Mouse (Mus musculus): ENCODE measurements around the gene Chd5.
A peak's percentile ranks its signal among the peaks of the same experiment; 100 is the strongest.

Chd5 gene

DNA sequence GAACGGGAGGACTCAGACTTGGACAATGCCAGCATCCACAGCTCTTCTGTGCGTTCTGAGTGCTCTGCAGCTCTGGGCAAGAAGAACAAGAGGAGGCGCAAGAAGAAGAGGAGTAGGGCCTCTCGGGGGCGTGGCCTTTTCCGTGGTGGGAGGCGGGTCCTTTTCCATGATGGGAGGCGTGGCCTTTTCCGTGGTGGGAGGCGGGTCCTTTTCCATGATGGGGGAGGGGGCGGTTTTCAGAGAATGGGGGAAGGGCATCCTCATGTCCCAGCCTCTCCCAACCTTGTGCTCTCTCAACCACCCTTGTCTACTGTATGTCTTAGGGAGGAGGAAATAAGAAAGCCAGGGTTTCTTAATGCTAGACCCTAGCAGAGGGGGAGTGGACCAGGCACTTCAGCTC is 21.2 kb downstream of the Chd5 start:
- no peak for DNase-seq

DNA sequence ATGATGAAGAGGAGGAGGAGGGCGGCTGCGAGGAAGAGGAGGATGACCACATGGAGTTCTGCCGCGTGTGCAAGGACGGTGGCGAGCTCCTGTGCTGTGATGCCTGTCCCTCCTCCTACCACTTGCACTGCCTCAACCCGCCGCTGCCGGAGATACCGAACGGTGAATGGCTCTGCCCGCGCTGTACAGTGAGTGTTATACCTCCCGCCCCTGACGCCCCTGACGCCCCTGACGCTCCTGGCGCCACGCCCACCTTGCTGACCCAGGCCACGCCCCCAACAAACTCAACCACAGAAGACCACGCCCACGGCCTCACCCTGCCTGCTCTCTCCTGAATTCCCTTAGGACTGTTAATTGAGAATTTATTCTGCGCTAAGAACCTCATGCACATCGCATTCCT is 22.4 kb downstream of the Chd5 start:
- DNase-seq, result peak; percentile 86

DNA sequence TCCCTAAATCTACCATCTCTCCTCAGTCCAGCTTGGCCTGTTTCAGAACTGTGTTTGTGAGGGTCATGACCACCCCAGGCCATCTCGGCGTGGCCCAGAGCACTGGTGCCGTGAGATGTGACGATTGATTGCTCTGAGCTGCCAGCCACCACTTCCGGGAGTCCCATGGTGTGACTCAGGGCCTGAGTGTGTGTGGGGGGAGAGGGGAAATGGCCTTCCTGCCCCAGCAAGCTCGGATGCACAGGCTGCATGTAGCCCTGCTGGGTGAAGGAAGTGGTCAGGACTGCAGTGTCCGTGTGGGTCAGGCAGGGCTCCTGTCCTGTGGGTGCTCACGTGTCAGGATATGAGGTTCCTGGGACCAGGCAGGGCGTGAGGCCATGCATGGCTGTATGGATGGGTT is 23.7 kb downstream of the Chd5 start:
- no peak for DNase-seq

DNA sequence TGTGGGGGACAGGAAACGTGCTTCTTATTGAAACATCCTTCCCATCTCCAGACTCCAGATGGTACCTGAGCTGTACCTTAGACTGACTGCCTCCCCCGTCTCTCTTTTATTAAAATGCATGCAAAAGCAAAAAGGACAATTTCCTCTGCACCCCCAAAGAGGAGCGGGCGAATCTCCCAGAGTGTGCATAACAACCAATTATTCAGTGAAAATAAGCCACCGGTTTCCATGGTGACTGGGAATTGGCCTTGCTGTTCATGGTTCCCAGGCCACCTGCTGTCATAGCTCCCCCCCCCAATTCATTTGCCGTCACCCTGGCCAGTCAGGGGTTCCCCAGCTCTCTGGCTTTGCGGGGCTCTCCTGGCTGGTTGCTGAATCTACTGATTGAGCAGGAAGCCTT is 26.8 kb downstream of the Chd5 start:
- DNase-seq, result no peak

DNA sequence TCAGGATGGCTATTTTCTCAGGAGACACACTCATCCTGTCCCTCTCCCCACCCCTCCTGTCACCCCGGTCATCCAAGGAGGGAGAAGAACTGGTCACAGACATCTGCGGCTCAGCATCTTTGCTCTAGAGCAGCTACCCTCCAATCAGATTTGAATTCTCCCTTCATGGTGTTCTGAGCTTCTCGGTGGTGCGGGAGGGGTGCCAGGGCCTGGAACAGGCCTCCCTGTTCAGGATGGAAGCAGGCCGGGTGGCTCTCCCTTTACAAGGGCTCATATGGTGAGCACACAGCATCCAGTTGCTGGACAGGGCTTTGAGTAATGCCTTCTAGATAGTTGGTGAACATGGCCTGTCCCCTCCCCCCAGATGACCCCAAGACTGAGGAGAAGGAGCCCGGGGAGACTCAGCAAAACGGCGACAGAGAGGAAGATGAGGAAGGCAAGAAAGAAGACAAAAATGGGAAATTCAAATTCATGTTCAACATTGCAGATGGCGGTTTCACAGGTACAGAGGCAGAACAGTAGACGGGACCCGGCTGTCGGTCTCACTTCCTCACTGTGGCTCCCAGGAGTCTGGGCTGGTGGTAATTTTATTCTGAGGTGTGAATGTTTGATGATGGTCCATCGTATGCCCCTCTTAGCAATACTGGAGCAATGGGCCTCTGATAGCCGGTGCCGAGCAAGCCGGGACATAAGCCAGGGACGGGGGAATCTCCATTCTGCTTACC is 44.2 kb downstream of the Chd5 start:
- no peak for DNase-seq

DNA sequence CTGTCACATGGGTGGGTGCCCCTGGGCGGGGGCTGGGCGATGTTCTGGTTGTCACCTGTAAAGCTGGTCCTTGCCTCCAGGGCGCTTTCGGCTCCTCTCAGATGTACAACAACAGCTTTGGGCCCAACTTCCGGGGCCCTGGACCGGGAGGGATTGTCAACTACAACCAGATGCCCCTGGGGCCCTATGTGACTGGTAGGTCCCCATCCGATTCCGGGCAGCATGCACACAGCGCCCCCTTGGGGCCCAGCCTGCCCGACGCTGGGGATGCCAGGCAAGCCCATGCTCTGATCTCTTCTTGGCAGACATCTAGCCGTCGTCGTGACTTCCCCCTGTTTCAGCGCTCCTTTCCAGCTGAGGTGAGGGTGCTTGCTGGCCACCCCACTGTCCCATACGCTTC is 47.2 kb downstream of the Chd5 start:
- peak; percentile 19 for DNase-seq

DNA sequence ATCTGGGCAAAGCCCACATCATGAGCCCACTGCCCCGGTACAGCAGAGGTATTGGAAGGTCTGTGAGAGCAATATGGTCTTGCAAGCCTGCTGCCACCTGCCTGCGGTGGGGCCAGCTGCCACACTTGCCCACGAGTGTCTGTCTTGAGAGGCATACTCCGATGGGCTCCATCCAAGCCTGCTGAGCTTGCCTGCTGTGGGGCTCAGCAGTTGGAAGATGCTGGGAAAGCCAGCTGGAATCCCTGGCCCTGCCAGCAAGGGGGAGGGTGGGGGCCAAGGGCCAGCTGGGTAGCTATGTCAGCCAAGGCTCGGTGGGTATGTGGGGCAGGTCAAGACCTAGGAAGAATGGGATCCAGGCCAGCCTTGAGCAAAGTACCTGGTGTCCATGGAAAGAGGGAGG is 53.7 kb downstream of the Chd5 start:
- DNase-seq, result no peak

DNA sequence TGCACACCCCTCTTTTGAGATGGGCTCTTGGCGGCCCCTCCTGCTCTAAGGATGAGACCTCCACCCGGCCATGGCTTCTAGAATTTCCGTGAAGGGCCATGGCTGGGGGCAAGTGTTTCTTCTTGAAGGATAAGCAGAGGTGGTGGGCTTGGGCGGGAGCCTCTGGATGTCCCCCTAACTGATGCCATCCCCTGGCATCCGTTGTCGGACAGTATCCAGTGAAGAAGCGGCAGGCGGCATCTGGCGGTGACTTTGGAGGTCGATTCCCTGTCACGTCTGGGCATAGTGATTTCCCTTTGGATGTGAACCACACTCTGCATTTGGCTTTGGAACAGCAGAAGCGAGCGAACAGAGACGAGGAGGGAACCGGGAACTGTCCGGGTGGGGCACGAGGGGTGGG is 54.2 kb downstream of the Chd5 start:
- no peak for DNase-seq

DNA sequence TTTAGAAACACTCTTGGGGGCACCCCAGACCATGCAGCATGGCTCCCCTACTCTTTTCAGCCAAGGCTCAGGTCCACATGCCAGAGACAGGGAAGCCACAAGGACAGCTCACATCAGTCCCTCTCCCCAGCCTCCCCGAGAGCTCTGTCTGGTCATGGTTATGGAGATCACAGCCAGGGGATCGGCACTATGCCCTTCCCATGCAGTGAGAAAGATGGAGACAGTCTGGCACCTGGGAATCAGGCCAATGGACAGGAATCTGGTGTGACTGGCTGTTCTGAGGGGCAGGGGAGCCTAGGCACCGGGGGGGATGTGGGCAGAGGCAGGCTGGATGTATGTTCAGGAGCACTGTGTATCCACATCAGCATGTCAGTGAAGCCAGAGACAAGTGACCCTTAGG is 60.5 kb downstream of the Chd5 start:
- no peak for DNase-seq

DNA sequence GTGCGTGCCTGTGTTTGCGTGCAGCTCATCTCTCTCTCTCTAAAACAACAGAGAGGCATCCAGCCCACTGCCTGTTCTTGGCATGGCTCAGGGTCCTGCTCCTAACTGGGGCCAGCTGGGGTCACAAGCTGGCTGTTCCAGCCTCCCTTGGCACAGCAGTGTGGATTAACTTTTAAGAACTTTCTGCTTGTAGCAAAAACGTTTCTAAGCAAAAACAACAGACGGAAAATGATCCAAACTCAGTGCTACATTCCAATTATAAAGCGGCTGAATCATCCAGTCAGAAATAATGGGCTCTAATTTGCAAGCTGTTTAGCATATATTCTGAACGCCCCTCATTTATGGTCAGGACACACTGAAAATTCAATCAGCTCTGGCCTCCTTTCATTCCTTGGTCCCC is 66.7 kb downstream of the Chd5 start:
- DNase-seq, result no peak

DNA sequence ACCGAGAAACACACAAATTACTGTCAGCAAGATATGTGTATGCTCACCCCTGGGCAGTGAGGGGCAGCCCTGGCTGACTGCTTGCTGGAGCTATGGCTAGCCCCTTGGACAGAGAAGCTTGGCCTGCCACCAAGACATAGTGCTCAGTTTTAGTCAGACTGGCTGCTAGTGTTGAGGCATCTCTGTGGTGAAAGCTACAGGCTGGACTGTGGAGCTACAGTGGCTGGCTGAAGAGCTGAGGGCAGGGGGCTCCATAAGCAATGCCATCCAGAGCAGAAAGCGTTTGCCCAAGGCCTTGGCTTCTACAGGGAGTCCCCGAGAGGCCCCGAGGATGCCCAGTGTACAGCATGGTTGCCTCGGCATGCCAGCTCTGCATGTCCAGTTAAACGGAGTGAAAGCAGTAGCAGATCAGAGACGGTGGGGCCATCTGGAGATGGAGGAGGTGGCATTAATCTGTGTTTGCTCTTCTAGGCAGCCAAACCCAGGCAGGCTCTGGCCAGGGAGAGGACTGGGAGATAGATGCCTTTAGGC is 67.3 kb downstream of the Chd5 start:
- DNase-seq, result no peak

DNA sequence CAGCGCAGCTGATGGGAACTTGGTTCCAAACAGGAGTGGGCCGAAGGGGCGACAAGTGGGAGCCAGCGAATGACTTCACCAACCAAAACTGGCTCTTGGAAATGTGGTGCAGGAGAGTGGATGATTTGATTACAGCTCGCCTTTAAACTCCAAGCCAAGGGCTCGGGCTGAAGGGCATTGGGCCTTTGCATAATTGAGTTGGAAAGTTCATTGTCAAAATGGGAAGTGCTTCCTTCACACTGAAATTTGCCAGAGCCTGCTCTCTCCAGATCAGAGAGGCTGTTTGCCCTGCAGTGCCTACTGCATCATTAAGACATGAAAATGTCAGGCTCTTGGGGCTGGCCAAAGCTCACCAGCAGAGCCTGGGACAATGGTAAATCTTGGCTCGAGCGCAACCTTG is 68.1 kb downstream of the Chd5 start:
- DNase-seq, result no peak

DNA sequence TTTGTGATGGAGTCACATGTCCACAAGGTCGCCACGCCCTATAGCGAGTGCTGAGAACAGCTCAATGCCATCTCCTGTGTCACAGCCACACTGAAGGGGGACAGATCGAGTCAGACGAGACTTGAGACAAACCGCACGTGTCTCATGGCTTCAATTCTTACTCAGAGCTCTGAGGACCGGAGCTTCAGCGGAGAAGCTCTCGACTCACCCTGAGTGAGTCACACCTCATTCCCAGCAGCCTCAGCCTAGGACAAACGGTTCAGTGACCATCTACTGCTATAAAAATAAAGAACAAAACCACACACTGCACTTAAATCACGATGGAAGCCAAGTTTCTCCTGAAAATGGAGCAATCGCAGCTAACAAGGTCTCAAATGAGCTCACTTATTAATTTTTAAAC is 72.5 kb downstream of the Chd5 start:
- no peak for DNase-seq

DNA sequence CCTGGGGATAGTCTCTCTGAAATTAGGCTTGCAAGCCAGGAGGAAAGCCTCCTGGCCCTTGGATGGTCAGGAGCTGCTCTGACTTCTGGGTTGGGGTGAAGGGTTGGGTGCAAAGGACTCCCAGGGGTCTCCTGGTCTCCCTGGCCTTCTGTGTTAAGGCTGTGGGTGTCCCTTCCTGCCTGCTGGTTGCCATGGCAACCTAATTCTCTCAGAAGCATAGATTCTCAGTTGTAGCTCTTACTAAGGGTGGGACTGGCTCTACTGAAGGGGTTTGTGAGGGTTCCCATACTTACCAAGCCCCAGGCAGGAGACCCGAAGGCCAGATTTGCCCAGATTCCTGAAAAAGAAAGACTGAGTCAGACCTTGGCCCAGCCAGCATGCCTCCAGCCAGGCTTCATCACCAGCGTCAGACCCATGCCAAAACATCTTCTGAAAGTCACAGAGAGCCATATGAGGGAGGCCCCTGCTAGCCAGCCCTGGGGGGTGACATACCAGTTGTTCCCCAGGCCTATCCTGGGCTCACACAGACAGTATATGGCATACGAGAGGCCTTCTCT is 74.2 kb downstream of the Chd5 start:
- no peak for DNase-seq

DNA sequence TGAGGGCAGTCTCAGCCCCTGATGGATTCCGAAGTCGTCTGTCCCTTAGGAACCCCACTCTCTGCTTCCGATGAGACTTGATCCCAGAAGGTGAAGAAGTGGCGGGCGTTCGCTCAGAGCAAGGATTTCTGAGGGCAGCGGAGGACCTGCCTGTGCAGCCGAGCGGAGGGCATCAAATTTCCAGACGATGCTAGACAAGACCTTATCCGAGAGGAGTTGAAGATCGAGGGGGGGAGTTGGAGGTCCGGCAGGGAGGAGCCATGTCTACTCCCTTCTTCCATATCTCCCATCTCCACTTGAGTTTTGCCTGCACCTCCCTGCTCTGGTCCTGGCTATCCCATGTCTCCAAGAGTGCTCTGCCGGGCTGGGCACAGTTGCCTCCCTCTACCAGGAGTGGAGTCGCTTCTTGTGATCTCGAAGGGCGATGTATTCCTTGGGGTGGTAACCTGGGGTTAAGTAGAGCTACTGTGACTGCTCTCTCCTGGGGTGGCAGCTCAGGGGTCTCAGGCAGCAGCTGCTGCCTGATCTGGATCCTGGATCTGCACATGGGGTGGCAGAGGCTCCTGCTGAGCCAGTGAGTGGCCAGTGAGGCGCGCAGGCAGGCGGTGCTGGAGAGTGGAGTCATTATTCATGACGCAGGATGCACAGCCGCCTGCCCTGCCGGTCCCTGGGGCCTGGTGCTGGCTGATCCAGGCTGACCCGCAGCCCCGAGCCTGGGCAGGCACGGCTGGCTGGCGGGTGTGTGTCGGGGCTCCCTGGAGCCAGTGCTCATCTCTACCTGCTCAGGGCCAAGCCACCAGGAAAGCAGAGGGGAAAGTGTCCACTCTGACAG is 80.0 kb downstream of the Chd5 start:
- peak; percentile 26 for DNase-seq

DNA sequence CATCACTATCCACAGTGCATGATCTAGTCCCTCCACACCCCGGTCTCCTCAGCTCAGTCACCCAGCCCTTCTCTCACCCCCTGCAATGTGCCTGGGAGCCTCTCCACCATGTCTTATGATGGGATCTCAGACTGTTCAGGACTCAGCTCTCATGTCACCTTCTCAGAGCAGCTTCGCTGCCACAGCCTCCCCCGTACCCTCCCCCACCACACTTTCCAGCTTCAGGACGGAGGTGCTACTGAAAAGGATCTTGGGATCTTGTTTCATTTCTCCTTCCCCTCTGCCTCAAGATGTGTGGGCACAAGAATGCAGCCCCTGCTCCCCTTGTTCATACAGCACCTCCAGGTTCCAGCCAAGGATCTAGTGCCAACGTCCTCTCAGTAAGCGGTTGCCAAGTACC is 85.1 kb downstream of the Chd5 start:
- no peak for DNase-seq

DNA sequence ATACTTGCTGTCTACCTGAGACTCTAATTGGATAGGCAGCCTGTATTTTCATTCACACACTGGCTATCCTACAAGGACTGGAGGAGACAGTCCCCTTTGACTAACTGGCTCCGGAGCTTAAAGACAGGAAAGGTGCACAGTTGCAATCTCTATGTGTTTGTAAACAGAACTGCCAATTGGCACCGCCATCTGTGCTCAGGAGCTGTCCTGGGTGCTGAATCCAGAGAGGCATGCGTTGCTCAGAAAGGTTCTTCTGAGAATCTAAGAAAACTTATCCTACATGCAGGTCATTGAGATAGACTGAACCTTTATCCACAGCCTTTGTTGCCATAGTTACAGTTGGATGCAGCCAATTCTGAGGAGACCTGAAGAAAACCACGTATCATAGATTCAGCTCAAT is 85.9 kb downstream of the Chd5 start:
- peak; percentile 78 for DNase-seq

DNA sequence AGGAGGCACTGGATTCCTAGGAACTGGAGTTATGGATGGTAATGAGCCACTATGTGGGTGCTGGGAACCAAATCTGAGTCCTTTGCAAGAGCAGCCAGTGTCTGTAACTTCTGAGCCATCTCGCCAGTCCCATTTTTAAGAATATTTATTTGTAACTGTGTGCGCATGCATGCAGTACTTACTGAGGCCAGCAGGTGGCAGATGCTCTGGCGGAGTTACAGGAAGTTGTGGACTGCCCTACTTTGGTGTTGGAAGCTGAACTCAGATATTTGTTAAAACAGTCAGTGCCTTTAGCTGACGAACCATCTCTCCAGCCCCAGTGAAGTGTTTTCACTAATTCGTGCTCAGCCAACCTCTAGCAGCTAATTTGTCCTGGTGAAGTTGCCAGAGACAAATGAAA is 86.5 kb downstream of the Chd5 start:
- DNase-seq, result no peak

DNA sequence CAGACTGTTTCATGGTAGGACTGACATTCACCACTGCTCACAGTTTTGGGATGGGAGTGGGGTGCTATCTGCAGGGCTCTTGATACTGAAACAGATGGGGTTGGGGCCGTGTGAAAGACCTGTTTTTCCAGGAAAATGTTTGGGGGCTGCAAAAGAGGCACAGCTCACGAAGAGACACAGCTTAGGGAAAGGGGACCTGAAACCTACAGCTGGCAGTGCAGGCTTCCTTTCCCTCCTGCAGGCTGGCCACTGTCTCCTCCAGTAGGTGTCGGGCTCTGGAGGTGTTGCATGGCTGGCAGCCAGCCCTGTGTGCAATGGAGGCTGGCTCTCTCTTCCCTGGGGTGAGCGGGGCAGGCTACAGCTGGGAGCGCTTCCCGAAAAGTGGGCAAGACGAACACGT is 89.8 kb downstream of the Chd5 start:
- no peak for DNase-seq

DNA sequence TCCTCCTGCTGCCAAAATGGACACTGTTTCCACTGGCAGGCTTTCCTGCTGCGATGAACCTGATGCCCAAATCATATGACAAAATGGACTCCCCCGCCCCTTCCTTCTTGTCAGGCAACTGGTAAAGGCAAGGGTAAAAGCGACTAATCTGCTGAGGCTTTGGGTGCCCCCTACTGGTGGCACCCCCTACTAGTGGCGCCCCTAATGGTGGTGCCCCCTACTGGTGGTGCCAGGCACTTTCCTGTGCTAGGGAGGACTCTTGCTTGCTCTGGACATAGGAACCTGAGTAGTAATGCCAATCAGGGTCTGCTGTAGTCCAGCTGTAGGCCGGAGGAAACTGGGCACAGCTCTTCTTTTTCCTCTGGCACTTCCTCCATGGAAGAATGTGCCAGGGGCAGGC is 93.9 kb downstream of the Chd5 start:
- DNase-seq, result peak; percentile 39

DNA sequence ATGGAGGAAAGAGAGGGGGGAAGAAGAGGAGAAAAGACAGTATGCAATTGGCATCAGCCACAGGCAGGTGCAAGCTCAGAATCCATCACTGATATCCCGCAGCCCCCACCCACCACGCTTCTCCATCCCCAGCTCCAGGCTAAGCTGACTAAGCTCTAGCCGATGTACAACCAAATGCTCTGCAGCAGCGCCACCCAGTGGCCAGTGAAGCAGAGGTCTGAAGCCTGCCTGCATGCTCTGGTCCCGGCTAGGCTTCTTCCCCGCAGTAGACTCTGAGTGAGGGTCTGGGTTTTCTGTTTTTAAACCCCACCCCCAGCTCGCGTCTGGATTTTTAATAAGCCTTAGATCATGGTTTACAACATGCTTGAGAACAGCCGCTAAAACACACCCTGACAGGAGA is 96.4 kb downstream of the Chd5 start:
- peak; percentile 92 for DNase-seq

DNA sequence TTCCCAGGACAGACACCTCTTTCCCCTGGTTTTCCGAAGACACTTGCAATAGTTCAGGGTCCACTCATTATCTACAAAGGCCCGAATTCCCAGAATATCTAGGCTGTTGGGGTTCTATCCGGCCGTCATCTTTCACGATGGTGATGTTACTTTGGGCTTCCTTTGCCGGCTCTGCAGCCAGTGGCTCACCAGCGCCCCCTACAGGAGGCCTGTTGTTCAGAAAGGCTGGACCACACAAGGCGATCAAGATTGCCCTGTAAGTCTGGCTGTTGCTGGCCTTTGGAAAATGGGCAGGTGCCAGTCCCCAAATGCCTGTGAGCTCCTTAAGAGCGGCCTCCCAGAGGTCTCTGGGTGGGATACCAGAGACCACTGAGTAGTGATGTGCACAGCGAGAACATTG is 96.8 kb downstream of the Chd5 start:
- peak; percentile 83 for DNase-seq

Data from embryo, embryonic 11 days (tissue).